Mouse (Mus musculus): ENCODE results near the gene Dmrtc1b.
"Not testable (repeated sequence)": the region's sequence is repeated elsewhere in the genome, so short reads cannot be mapped to it uniquely, and the experiment has no call there.

The Dmrtc1b gene

GRCm38 (mm10) chrX:102707535-102707934, at the start of gene Dmrtc1b, which contains the start of gene Gm9112:
TSS of gene Dmrtc1b (plus strand) at chrX:102707865.
TSS of gene Gm9112 (minus strand) at chrX:102707635.
- in situ Hi-C loops (cut with MboI, MseI): not testable (repeated sequence)

DNA sequence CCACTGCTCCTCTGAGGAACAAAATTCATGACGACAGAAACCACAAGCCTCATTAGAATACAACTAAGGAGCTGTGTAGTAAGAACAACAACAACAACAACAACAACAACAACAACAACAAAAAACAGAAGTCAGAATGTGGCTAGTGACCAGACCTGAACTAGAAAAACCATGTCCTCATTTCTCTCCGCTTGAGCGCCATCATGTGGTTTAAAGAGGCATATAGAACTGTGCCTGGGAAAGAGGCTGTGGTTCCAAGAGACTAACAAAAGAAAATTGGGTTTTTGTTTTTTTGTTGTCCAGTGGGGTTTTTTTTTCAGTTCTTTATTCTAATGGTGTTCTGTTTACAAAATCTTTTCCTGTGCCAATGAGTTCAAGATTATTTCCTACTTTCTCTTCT, 47.0 kb upstream of the Dmrtc1b start:
- in situ Hi-C loops (cut with MboI, MseI): no loop called here

- in situ Hi-C loops (cut with MboI, MseI): no loop called here
Measured at GRCm38 (mm10) chrX:102666641-102667040, 41.0 kb upstream of the Dmrtc1b start.

GRCm38 (mm10) chrX:102684706-102685105, 23.0 kb upstream of the Dmrtc1b start:
- in situ Hi-C loops (cut with MboI, MseI): loop anchor here (5.0 kb wide), 1 partner anchor 248 kb away; no protein-coding TSS in a partner anchor

GRCm38 (mm10) chrX:102686872-102687271, 20.8 kb upstream of the Dmrtc1b start, which contains the start of gene Gm3880:
TSS of gene Gm3880 (minus strand) at chrX:102686972.
- in situ Hi-C loops (cut with MboI, MseI): not testable (repeated sequence)

DNA sequence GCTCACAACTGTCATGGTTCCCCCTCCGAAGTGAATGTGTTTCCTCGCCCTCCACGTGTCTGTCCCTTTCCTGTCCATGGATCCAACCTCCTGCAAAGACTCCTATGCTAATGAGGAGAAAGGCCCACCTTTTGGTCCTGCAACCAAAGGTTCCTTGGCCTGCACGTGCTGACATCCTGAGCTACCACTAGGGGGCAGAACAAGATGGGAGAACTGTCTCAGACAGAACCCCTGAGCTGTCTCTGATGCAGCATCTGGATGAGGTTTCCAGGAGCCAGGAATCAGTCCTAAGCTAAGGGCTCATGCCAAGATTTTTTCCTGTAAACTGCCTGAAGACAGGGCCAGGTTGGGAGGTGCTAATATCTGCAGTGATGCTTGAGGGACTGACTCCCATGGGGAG, 18.4 kb upstream of the Dmrtc1b start:
- in situ Hi-C loops (cut with MboI, MseI): not testable (repeated sequence)

GRCm38 (mm10) chrX:102700636-102701035, 7.0 kb upstream of the Dmrtc1b start:
- in situ Hi-C loops (cut with MboI, MseI): not testable (repeated sequence)

DNA sequence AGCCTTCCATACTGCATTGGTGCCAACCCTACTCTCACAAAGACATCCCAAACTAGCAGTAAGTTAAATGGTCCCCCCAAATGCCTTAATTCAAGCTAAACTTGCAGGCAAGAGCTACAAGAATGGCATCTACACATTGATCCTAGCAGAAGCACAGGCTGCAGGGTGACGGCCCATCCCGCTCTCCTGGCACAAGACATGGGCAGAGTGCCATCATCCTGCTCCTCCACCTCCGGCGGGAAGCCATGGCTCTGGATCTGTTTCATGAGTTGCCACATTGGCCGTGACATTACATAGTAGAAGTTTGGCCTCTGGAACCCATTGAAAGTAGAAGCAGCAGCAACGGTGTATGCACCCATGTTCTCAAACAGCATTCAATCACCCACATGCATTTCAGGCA, 16.6 kb downstream of the Dmrtc1b start:
- in situ Hi-C loops (cut with MboI, MseI): not testable (repeated sequence)
